Mouse (Mus musculus): ENCODE measurements around the gene Eif2ak2. TPM values are rescaled to one million over a fixed set of nuclear protein-coding genes. Genes with fewer than 3 reads are reported as not detected.

The Eif2ak2 gene
- polyA plus RNA-seq (2017; shearing (Covaris generic)) = 10 to 100 TPM; 10.0 to 31.3 TPM

DNA sequence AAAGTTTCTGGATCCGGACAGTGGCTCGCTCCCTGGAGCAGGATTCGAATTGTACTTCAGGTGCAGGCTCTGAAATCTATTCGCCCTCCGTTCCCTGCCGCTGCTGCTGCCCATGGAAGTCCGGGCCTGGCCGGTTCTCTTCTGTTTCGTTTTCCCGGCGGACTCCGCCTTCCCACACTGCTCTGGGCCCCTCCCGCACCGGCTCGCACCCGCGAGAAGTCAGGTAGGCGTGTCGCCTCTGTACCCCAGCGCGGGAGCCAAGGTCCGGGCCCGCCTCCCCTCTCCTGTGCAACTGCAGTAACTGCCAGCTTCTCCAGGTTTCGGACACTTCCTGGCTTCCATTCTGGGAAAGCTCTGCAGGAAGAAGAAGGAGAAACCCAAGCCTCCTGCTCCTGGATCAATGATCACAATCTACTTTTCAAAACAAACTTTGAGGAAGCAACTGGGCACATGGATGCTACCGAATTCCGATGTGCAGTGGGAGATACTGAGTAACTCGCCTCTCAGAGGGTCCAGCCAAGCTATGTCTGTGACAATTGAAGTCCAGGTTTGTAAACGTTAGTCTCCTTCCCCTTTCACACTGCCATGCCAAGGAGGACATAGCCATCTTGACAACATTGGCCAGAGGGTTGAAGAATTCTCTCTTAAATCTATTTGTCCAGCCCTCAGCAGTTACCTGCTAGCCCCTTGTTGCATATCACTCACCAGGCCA is at the start of gene Eif2ak2:
Eif2ak2 (minus strand) TSS at position 173 of the 712 bp plus-strand sequence.

GRCm38 (mm10) chr17:78916369-78916813 is 34.0 kb upstream of the Eif2ak2 start, which contains the start of gene Cebpzos:
TSS of gene Cebpzos (plus strand) at chr17:78916500.

GRCm38 (mm10) chr17:78906892-78907291 is 24.5 kb upstream of the Eif2ak2 start, which contains the start of gene Sult6b1:
TSS of gene Sult6b1 (minus strand) at chr17:78906992.

GRCm38 (mm10) chr17:78834856-78835835 is 47.2 kb downstream of the Eif2ak2 start, which contains the start of the genes Heatr5b and Gpatch11:
TSS of gene Heatr5b (minus strand) at chr17:78835364.
TSS of gene Gpatch11 (plus strand) at chr17:78835567.

Other genes starting within 250 kb of the Eif2ak2 start
- 10 to 100 TPM in 1 of 2 experiments, 1 to 10 TPM in 1; 8.7 to 16.2 TPM for gene Strn, start 145.4 kb downstream of the Eif2ak2 start, polyA plus RNA-seq (2017; shearing (Covaris generic))
- gene Heatr5b, start 47.2 kb downstream of the Eif2ak2 start, polyA plus RNA-seq (2017; shearing (Covaris generic)) = 10 to 100 TPM; 13.2 to 21.5 TPM
- gene Gpatch11, start 47.0 kb downstream of the Eif2ak2 start, polyA plus RNA-seq (2017; shearing (Covaris generic)) = 10 to 100 TPM; 78.5 to 87.0 TPM
- gene Sult6b1, start 24.4 kb upstream of the Eif2ak2 start, polyA plus RNA-seq (2017; shearing (Covaris generic)) = 1 to 10 TPM in 1 of 2 experiments, not detected in 1; 1.5 TPM
- gene Cebpzos, start 33.9 kb upstream of the Eif2ak2 start, polyA plus RNA-seq (2017; shearing (Covaris generic)) = 10 to 100 TPM; 56.2 to 58.2 TPM
- 100 to 1,000 TPM in 1 of 2 experiments, 10 to 100 TPM in 1; 65.6 to 103 TPM for gene Cebpz, start 54.5 kb upstream of the Eif2ak2 start, polyA plus RNA-seq (2017; shearing (Covaris generic))
- 10 to 100 TPM; 43.9 to 51.6 TPM for gene Ndufaf7, start 54.6 kb upstream of the Eif2ak2 start, polyA plus RNA-seq (2017; shearing (Covaris generic))
- gene Prkd3, start 138.2 kb upstream of the Eif2ak2 start, polyA plus RNA-seq (2017; shearing (Covaris generic)) = 10 to 100 TPM; 11.1 to 13.1 TPM
- gene Qpct, start 169.3 kb upstream of the Eif2ak2 start, polyA plus RNA-seq (2017; shearing (Covaris generic)) = 1 to 10 TPM; 1.0 to 1.6 TPM